Mouse (Mus musculus): Measurements from ENCODE around the gene Lipk. TPM values are rescaled to one million over a fixed set of nuclear protein-coding genes. Genes with fewer than 3 reads are reported as not detected.

Gene Lipk
- polyA plus RNA-seq (2012; rRNA removed), result not detected in 2 replicates

GRCm38 (mm10) chr19:34008002-34008401, at the start of gene Lipk:
Gene Lipk (plus strand): TSS chr19:34008290.

DNA sequence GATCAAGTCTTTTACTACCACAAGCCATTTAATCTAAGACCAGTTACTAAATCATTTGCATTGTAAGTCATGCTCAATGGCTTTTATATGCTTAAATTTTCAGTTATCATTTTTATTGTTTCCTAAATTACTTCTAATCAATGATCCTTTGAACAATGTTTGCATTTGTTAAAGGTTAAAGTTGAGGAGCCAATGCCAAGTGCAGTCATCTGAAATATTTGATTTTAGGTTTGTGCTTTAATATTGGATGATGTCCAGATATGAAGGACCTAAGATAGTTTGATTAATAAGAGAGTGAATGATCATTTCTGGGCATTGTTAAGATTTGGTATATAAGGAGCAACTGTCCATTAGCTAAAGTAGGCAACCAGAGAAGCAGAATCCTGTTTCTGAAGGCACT, 47.2 kb upstream of the Lipk start, which contains the start of gene Lipf:
Gene Lipf, plus strand, starts transcription at position 301 of the 400 bp plus-strand sequence.

GRCm38 (mm10) chr19:34066779-34067472, 58.8 kb downstream of the Lipk start, which contains the start of gene Lipn:
Gene Lipn (plus strand): TSS chr19:34067358.

Other genes starting within 250 kb of the Lipk start
- 4.2 and 4.9 TPM in 2 replicates for gene Lipo3, start 246.3 kb upstream of the Lipk start, polyA plus RNA-seq (2012; rRNA removed)
- not detected in 2 replicates for gene Lipo1, start 220.8 kb upstream of the Lipk start, polyA plus RNA-seq (2012; rRNA removed)
- gene Lipf, start 47.1 kb upstream of the Lipk start, polyA plus RNA-seq (2012; rRNA removed), result 0.25 and 0.68 TPM in 2 replicates
- gene Lipn, start 59.1 kb downstream of the Lipk start, polyA plus RNA-seq (2012; rRNA removed), result not detected in 2 replicates
- gene Lipm, start 92.6 kb downstream of the Lipk start, polyA plus RNA-seq (2012; rRNA removed), result not detected in 2 replicates
- not detected in 2 replicates for gene Ankrd22, start 157.8 kb downstream of the Lipk start, polyA plus RNA-seq (2012; rRNA removed)
- 4.0 and 4.1 TPM in 2 replicates for gene Stambpl1, start 183.9 kb downstream of the Lipk start, polyA plus RNA-seq (2012; rRNA removed)
- 1,792 and 2,156 TPM in 2 replicates for gene Acta2, start 247.3 kb downstream of the Lipk start, polyA plus RNA-seq (2012; rRNA removed)

Measured in ovary, adult 2 months (tissue).